Mouse (Mus musculus): ENCODE data around the gene Trpv5. TPM values are rescaled to one million over a fixed set of nuclear protein-coding genes. Genes with fewer than 3 reads are reported as not detected.
A peak's percentile ranks its signal among the peaks of the same experiment; 100 is the strongest.

Gene Trpv5
- polyA plus RNA-seq, 1 experiment from 2014 or later, result not detected

GRCm38 (mm10) chr6:41637927-41638506, 42.6 kb downstream of the Trpv5 start:
- Histone ChIP-seq H3K36me3 (no peaks in the 10 kb centered on the region), H3K9me3 (no peaks in the 10 kb centered on the region), H3K27ac (replicated peaks) (no peak overlapping the region), H3K4me2 (no peak overlapping the region), H3K4me1 (replicated peaks) (0 out of 2 replicates have a peak, but pooled peaks cover 3% of the 10 kb centered on the region), H3K27me3 (no peaks in the 10 kb centered on the region), H3K9ac (no peak overlapping the region), H3K4me3 (no peak overlapping the region)
- ATAC-seq (ENCODE audit: low FRiP score, low read depth), result no peak
- 88% methylated on average over 6 of the region's 6 CpGs for WGBS

- H3K36me3 ChIP-seq, result no peaks in the 10 kb centered on the region
- H3K4me2 ChIP-seq, result no peak overlapping the region
- 0 out of 2 replicates have a peak, but pooled peaks cover 3% of the 10 kb centered on the region for H3K4me1 ChIP-seq (replicated peaks)
- ATAC-seq (ENCODE audit: low FRiP score, low read depth), result no peak
- no peaks in the 10 kb centered on the region for H3K27me3 ChIP-seq
- H3K4me3 ChIP-seq, result no peak overlapping the region
- 24% methylated on average over 1 of the region's 1 CpGs for WGBS
- H3K27ac ChIP-seq (replicated peaks), result no peak overlapping the region
- no peaks in the 10 kb centered on the region for H3K9me3 ChIP-seq
- no peak overlapping the region for H3K9ac ChIP-seq
Measured at GRCm38 (mm10) chr6:41637393-41637792, 43.2 kb downstream of the Trpv5 start.

- WGBS, result 25% methylated on average over 5 of the region's 5 CpGs
- no peak for ATAC-seq (ENCODE audit: low FRiP score, low read depth)
- H3K27me3 ChIP-seq, result no peaks in the 10 kb centered on the region
Measured at GRCm38 (mm10) chr6:41636178-41636577, 44.4 kb downstream of the Trpv5 start, which contains the start of gene Trpv6. Trpv6 (minus strand) TSS chr6:41636405.

GRCm38 (mm10) chr6:41635211-41635610, 45.4 kb downstream of the Trpv5 start:
- no peaks in the 10 kb centered on the region for H3K27me3 ChIP-seq
- H3K4me3 ChIP-seq, result no peak overlapping the region
- no peaks in the 10 kb centered on the region for H3K9me3 ChIP-seq
- H3K9ac ChIP-seq, result no peak overlapping the region
- ATAC-seq (ENCODE audit: low FRiP score, low read depth), result no peak
- no peak overlapping the region for H3K4me2 ChIP-seq
- 31% methylated on average over 1 of the region's 1 CpGs for WGBS
- H3K27ac ChIP-seq (replicated peaks), result no peak overlapping the region
- H3K4me1 ChIP-seq (replicated peaks), result 0 out of 2 replicates have a peak, but pooled peaks cover 3% of the 10 kb centered on the region
- H3K36me3 ChIP-seq, result no peaks in the 10 kb centered on the region

More at GRCm38 (mm10) chr6:41636178-41636577, 44.4 kb downstream of the Trpv5 start, which contains the start of gene Trpv6:
- no peak within 1 kb of the TSS for H3K27ac ChIP-seq (replicated peaks)
- H3K36me3 ChIP-seq, result no peaks in the 10 kb centered on the region
- no peak within 1 kb of the TSS for H3K4me3 ChIP-seq
- H3K4me1 ChIP-seq (replicated peaks), result 0 out of 2 replicates have a peak, but pooled peaks cover 3% of the 10 kb centered on the region
- H3K9me3 ChIP-seq, result no peaks in the 10 kb centered on the region
- H3K9ac ChIP-seq, result no peak within 1 kb of the TSS
- no peak within 1 kb of the TSS for H3K4me2 ChIP-seq

- H3K9me3 ChIP-seq, result no peaks in the 10 kb centered on the region
- H3K4me2 ChIP-seq, result no peak overlapping the region
- H3K4me1 ChIP-seq (replicated peaks), result no peaks in the 10 kb centered on the region
- no peak overlapping the region for H3K27ac ChIP-seq (replicated peaks)
- no peak overlapping the region for H3K9ac ChIP-seq
- no peaks in the 10 kb centered on the region for H3K36me3 ChIP-seq
- H3K27me3 ChIP-seq, result no peaks in the 10 kb centered on the region
- 82% methylated on average over 4 of the region's 4 CpGs for WGBS
- ATAC-seq (ENCODE audit: low FRiP score, low read depth), result no peak
- H3K4me3 ChIP-seq, result no peak overlapping the region
Measured at GRCm38 (mm10) chr6:41631549-41631948, 49.0 kb downstream of the Trpv5 start.

GRCm38 (mm10) chr6:41630791-41631190, 49.8 kb downstream of the Trpv5 start:
- H3K4me2 ChIP-seq, result no peak overlapping the region
- no peaks in the 10 kb centered on the region for H3K9me3 ChIP-seq
- no peak overlapping the region for H3K9ac ChIP-seq
- H3K4me3 ChIP-seq, result no peak overlapping the region
- no peaks in the 10 kb centered on the region for H3K27me3 ChIP-seq
- H3K36me3 ChIP-seq, result no peaks in the 10 kb centered on the region
- no peak for ATAC-seq (ENCODE audit: low FRiP score, low read depth)
- H3K4me1 ChIP-seq (replicated peaks), result no peaks in the 10 kb centered on the region
- 71% methylated on average over 2 of the region's 2 CpGs for WGBS
- no peak overlapping the region for H3K27ac ChIP-seq (replicated peaks)

GRCm38 (mm10) chr6:41628180-41628579, 52.4 kb downstream of the Trpv5 start:
- Histone ChIP-seq H3K4me2 (no peak overlapping the region), H3K9me3 (no peaks in the 10 kb centered on the region), H3K4me1 (replicated peaks) (no peaks in the 10 kb centered on the region), H3K27me3 (no peaks in the 10 kb centered on the region), H3K9ac (no peak overlapping the region), H3K4me3 (no peak overlapping the region), H3K27ac (replicated peaks) (no peak overlapping the region), H3K36me3 (no peaks in the 10 kb centered on the region)
- 73% methylated on average over 1 of the region's 1 CpGs for WGBS
- ATAC-seq (ENCODE audit: low FRiP score, low read depth), result no peak

- peak; percentile 29; the same call in 1 of the 2 replicates for ATAC-seq (ENCODE audit: low FRiP score, low read depth)
- 61% methylated on average over 9 of the region's 9 CpGs for whole genome bisulfite sequencing
Measured at GRCm38 (mm10) chr6:41622661-41623060, 57.9 kb downstream of the Trpv5 start.

GRCm38 (mm10) chr6:41621241-41621990, 59.2 kb downstream of the Trpv5 start:
- no peak overlapping the region for H3K27ac ChIP-seq (replicated peaks)
- 95% methylated on average over 12 of the region's 12 CpGs for WGBS
- H3K27me3 ChIP-seq, result no peaks in the 10 kb centered on the region
- no peak for ATAC-seq (ENCODE audit: low FRiP score, low read depth)
- no peak overlapping the region for H3K9ac ChIP-seq
- H3K9me3 ChIP-seq, result no peaks in the 10 kb centered on the region
- H3K4me1 ChIP-seq (replicated peaks), result no peaks in the 10 kb centered on the region
- no peak overlapping the region for H3K4me3 ChIP-seq
- no peak overlapping the region for H3K4me2 ChIP-seq
- H3K36me3 ChIP-seq, result peaks cover 17% of the 10 kb centered on the region; the same call in 1 of the 2 replicates

More at GRCm38 (mm10) chr6:41622661-41623060, 57.9 kb downstream of the Trpv5 start:
- Histone ChIP-seq H3K36me3 (peaks cover 17% of the 10 kb centered on the region; the same call in 1 of the 2 replicates), H3K4me2 (no peak overlapping the region), H3K4me1 (replicated peaks) (no peaks in the 10 kb centered on the region), H3K27me3 (no peaks in the 10 kb centered on the region), H3K9ac (no peak overlapping the region), H3K27ac (replicated peaks) (no peak overlapping the region), H3K9me3 (no peaks in the 10 kb centered on the region), H3K4me3 (no peak overlapping the region)

- no peak for ATAC-seq (ENCODE audit: low FRiP score, low read depth)
- Histone ChIP-seq H3K4me2 (no peak overlapping the region), H3K4me1 (replicated peaks) (no peaks in the 10 kb centered on the region), H3K4me3 (no peak overlapping the region), H3K9me3 (no peaks in the 10 kb centered on the region), H3K36me3 (peaks cover 17% of the 10 kb centered on the region; the same call in 1 of the 2 replicates), H3K27me3 (no peaks in the 10 kb centered on the region), H3K27ac (replicated peaks) (no peak overlapping the region), H3K9ac (no peak overlapping the region)
- WGBS, result 93% methylated on average over 9 of the region's 9 CpGs
Measured at GRCm38 (mm10) chr6:41620173-41620798, 60.3 kb downstream of the Trpv5 start.

GRCm38 (mm10) chr6:41607637-41608036, 72.9 kb downstream of the Trpv5 start:
- no peak overlapping the region for H3K27ac ChIP-seq (replicated peaks)
- H3K36me3 ChIP-seq, result no peaks in the 10 kb centered on the region
- no peak overlapping the region for H3K9ac ChIP-seq
- no peaks in the 10 kb centered on the region for H3K27me3 ChIP-seq
- H3K4me1 ChIP-seq (replicated peaks), result peaks cover 33% of the 10 kb centered on the region
- peak overlapping the region; percentile 98 for H3K4me2 ChIP-seq
- no peak for ATAC-seq (ENCODE audit: low FRiP score, low read depth)
- WGBS, result 72% methylated on average over 5 of the region's 5 CpGs
- no peak overlapping the region for H3K4me3 ChIP-seq
- no peaks in the 10 kb centered on the region for H3K9me3 ChIP-seq

GRCm38 (mm10) chr6:41606214-41606613, 74.4 kb downstream of the Trpv5 start:
- 3% methylated on average over 4 of the region's 4 CpGs for WGBS
- H3K36me3 ChIP-seq, result no peaks in the 10 kb centered on the region
- H3K9ac ChIP-seq, result peak overlapping the region; percentile 94
- 0 out of 2 replicates have a peak overlapping the region, but pooled peaks have one; percentile 94 for H3K27ac ChIP-seq (replicated peaks)
- H3K4me2 ChIP-seq, result peak overlapping the region; percentile 98
- peaks cover 33% of the 10 kb centered on the region for H3K4me1 ChIP-seq (replicated peaks)
- ATAC-seq (ENCODE audit: low FRiP score, low read depth), result peak; percentile 4; the same call in 1 of the 2 replicates
- peak overlapping the region; percentile 98 for H3K4me3 ChIP-seq
- H3K9me3 ChIP-seq, result no peaks in the 10 kb centered on the region
- H3K27me3 ChIP-seq, result no peaks in the 10 kb centered on the region

Measured in hindbrain, embryonic 15.5 days (tissue).